Mouse (Mus musculus): ENCODE data around the gene Arid5b. TPM values are rescaled to one million over a fixed set of nuclear protein-coding genes. Genes with fewer than 3 reads are reported as not detected.

Gene Arid5b
- polyA plus RNA-seq, 1 experiment from 2014 or later, result 12.6 TPM

- no peak overlapping the region for H3K27ac ChIP-seq
Measured at GRCm38 (mm10) chr10:68057841-68058240, 220.7 kb downstream of the Arid5b start.

GRCm38 (mm10) chr10:68054706-68055105, 223.8 kb downstream of the Arid5b start:
- Histone ChIP-seq H3K9me3 (replicated peaks) (no peaks in the 10 kb centered on the region), H3K9ac (no peak overlapping the region), H3K4me3 (no peak overlapping the region), H3K36me3 (ENCODE audit: poor library complexity, severe bottlenecking) (no peaks in the 10 kb centered on the region; the same call in 1 of the 2 replicates), H3K4me2 (no peak overlapping the region), H3K4me1 (no peaks in the 10 kb centered on the region), H3K27me3 (no peaks in the 10 kb centered on the region), H3K27ac (no peak overlapping the region)
- no peak for ATAC-seq
- 90% methylated on average over 6 of the region's 6 CpGs for WGBS

More at GRCm38 (mm10) chr10:68057841-68058240, 220.7 kb downstream of the Arid5b start:
- Histone ChIP-seq H3K9ac (no peak overlapping the region), H3K4me2 (no peak overlapping the region), H3K4me3 (no peak overlapping the region), H3K4me1 (peaks cover 8% of the 10 kb centered on the region; the same call in 1 of the 2 replicates), H3K9me3 (replicated peaks) (no peaks in the 10 kb centered on the region), H3K27me3 (no peaks in the 10 kb centered on the region), H3K36me3 (ENCODE audit: poor library complexity, severe bottlenecking) (no peaks in the 10 kb centered on the region)
- WGBS, result 90% methylated on average over 3 of the region's 3 CpGs
- no peak for ATAC-seq

GRCm38 (mm10) chr10:68054131-68054530, 224.4 kb downstream of the Arid5b start:
- Histone ChIP-seq H3K4me1 (no peaks in the 10 kb centered on the region), H3K9ac (no peak overlapping the region), H3K4me2 (no peak overlapping the region), H3K4me3 (no peak overlapping the region), H3K9me3 (replicated peaks) (no peaks in the 10 kb centered on the region), H3K27me3 (no peaks in the 10 kb centered on the region), H3K36me3 (ENCODE audit: poor library complexity, severe bottlenecking) (no peaks in the 10 kb centered on the region; the same call in 1 of the 2 replicates), H3K27ac (no peak overlapping the region)
- ATAC-seq, result no peak
- WGBS, result 88% methylated on average over 5 of the region's 5 CpGs

GRCm38 (mm10) chr10:68052307-68052706, 226.2 kb downstream of the Arid5b start:
- Histone ChIP-seq H3K9ac (no peak overlapping the region), H3K4me2 (no peak overlapping the region), H3K4me3 (no peak overlapping the region), H3K4me1 (no peaks in the 10 kb centered on the region), H3K27ac (no peak overlapping the region), H3K36me3 (ENCODE audit: poor library complexity, severe bottlenecking) (no peaks in the 10 kb centered on the region; the same call in 1 of the 2 replicates), H3K27me3 (no peaks in the 10 kb centered on the region), H3K9me3 (replicated peaks) (no peaks in the 10 kb centered on the region)
- ATAC-seq, result no peak
- 87% methylated on average over 8 of the region's 8 CpGs for WGBS

GRCm38 (mm10) chr10:68051316-68051933, 227.1 kb downstream of the Arid5b start:
- H3K27me3 ChIP-seq, result no peaks in the 10 kb centered on the region
- 89% methylated on average over 14 of the region's 14 CpGs for WGBS
- no peak overlapping the region for H3K4me3 ChIP-seq
- H3K9ac ChIP-seq, result no peak overlapping the region
- no peak overlapping the region for H3K27ac ChIP-seq
- no peaks in the 10 kb centered on the region; the same call in 1 of the 2 replicates for H3K36me3 ChIP-seq (ENCODE audit: poor library complexity, severe bottlenecking)
- H3K9me3 ChIP-seq (replicated peaks), result no peaks in the 10 kb centered on the region
- no peak for ATAC-seq
- no peaks in the 10 kb centered on the region for H3K4me1 ChIP-seq
- H3K4me2 ChIP-seq, result no peak overlapping the region

GRCm38 (mm10) chr10:68050882-68051281, 227.7 kb downstream of the Arid5b start:
- Histone ChIP-seq H3K4me3 (no peak overlapping the region), H3K27me3 (no peaks in the 10 kb centered on the region), H3K9me3 (replicated peaks) (no peaks in the 10 kb centered on the region), H3K9ac (no peak overlapping the region), H3K4me2 (no peak overlapping the region), H3K36me3 (ENCODE audit: poor library complexity, severe bottlenecking) (no peaks in the 10 kb centered on the region; the same call in 1 of the 2 replicates), H3K4me1 (no peaks in the 10 kb centered on the region), H3K27ac (no peak overlapping the region)
- WGBS, result 91% methylated on average over 13 of the region's 13 CpGs
- no peak for ATAC-seq

GRCm38 (mm10) chr10:68048641-68049305, 229.8 kb downstream of the Arid5b start:
- Histone ChIP-seq H3K4me2 (no peak overlapping the region), H3K27me3 (no peaks in the 10 kb centered on the region), H3K4me1 (no peaks in the 10 kb centered on the region), H3K9me3 (replicated peaks) (no peaks in the 10 kb centered on the region), H3K27ac (no peak overlapping the region), H3K9ac (no peak overlapping the region), H3K4me3 (no peak overlapping the region), H3K36me3 (ENCODE audit: poor library complexity, severe bottlenecking) (peaks cover 5% of the 10 kb centered on the region; the same call in 1 of the 2 replicates)
- WGBS, result 92% methylated on average over 8 of the region's 8 CpGs
- no peak for ATAC-seq

- H3K9me3 ChIP-seq (replicated peaks), result no peaks in the 10 kb centered on the region
- no peak overlapping the region for H3K4me3 ChIP-seq
- H3K4me2 ChIP-seq, result no peak overlapping the region
- H3K9ac ChIP-seq, result no peak overlapping the region
- H3K27me3 ChIP-seq, result no peaks in the 10 kb centered on the region
- no peak overlapping the region for H3K27ac ChIP-seq
- H3K36me3 ChIP-seq (ENCODE audit: poor library complexity, severe bottlenecking), result peaks cover 10% of the 10 kb centered on the region
- H3K4me1 ChIP-seq, result peaks cover 2% of the 10 kb centered on the region
- no peak for ATAC-seq
- WGBS, result 46% methylated on average over 8 of the region's 8 CpGs
Measured at GRCm38 (mm10) chr10:68044864-68045263, 233.7 kb downstream of the Arid5b start.

GRCm38 (mm10) chr10:68043973-68044372, 234.6 kb downstream of the Arid5b start:
- 36% methylated on average over 6 of the region's 6 CpGs for WGBS

More at GRCm38 (mm10) chr10:68043973-68044372, 234.6 kb downstream of the Arid5b start:
- H3K9ac ChIP-seq, result no peak overlapping the region
- H3K27me3 ChIP-seq, result no peaks in the 10 kb centered on the region
- ATAC-seq, result no peak
- H3K9me3 ChIP-seq (replicated peaks), result no peaks in the 10 kb centered on the region
- peaks cover 11% of the 10 kb centered on the region for H3K4me1 ChIP-seq
- peaks cover 10% of the 10 kb centered on the region for H3K36me3 ChIP-seq (ENCODE audit: poor library complexity, severe bottlenecking)
- no peak overlapping the region for H3K4me3 ChIP-seq
- H3K4me2 ChIP-seq, result no peak overlapping the region
- no peak overlapping the region for H3K27ac ChIP-seq
